Mouse (Mus musculus) ovary, postnatal 14 days (tissue): ENCODE measurements around the gene Mrgprg.
A peak's percentile ranks its signal among the peaks of the same experiment; 100 is the strongest.

Experiments used
- DNase-seq: peaks from one replicate; pipeline ENCODE4 v3.0.0; 2022; ENCODE audit warnings: low spot score

Mrgprg gene

DNA sequence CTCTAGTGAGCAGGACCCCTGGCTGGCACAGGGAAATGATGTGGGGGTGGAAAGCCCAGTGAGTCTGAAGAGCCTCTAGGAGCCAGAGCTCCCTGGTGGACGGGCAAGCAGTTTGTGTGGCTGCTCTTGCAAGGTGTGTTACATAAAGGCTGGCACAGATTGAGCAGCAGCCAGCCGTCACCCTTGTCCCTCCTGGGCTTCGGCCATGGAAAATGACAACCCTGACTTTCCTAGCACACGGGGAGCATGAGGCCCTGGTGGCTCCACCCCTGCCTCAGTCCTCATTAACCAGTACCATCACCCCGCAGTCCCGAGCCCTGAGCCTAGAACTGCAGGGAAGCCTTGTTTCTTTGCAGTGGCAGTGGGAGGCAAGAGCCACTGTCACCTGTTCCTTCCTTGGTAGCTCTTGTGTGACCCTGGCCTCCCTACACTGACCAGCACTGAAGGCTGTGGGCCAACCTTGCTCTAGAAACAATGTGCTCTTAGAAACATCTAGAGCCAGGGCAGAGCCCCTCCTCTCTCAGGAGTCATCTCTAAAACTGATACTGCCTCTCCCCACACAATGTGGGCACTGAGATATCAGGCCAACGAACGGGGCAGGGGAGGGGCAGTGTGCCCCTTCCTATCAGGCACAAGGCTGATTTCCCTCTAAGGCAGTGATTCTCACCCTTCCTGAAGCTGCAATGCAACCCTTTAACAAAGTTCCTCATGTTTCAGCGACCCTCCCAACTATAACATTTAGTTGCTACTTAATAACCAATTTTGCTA is 11.3 kb downstream of the Mrgprg start:
- DNase-seq: no peak

DNA sequence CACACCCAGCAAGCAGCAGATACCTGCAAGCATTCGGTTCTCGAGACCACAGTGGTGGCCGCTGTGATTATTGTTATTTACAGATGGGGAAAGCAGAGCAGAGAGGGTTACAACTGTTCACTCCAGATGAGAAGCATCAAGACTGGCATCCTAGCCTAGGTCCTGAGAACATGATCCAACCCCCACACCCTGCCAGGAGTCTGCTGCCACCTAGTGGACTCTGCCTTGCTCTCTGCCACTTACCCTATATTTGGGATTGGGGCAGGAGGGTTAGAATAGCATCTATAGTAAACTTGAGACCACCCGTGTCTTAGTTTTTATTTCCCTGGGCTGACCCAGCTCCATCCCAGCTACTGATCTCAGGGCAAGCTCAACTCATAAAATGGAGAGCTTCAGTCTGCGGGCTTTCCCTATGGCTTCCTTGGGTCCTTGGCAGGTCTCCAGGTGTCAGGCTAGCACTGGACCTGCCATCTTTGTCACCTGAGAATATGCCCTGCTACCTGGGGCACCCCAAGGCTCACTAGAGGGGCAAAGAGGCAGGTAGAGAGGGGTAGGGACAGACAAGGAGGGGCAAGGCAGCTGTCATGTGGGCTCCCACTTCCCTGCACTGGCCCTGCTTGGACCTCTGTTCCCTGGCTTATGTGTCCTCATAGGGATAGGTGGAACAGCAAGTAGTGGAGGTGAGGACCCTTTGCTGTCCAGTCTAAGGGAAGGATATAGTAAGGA is 12.6 kb downstream of the Mrgprg start:
- peak; percentile 65 for DNase-seq

DNA sequence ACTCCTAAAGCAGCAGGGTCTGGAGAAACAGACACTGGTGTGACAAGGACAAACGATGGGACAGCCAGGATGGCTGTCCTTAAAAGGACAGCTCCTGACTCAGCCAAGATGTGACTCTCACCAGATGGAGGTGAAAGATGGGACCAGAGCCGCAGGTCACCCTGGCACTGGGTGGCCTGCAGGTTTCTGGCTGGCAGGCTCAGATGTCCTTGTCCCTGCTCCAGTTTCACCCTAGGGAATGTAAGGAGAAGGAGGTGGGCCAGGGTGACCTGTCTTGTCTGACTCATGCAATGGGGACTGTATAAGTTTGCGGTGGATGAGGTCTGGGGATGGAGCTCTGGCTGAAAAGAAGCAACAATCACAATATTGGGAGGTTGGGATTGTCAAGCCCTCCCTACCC is 14.2 kb downstream of the Mrgprg start:
- no peak for DNase-seq

DNA sequence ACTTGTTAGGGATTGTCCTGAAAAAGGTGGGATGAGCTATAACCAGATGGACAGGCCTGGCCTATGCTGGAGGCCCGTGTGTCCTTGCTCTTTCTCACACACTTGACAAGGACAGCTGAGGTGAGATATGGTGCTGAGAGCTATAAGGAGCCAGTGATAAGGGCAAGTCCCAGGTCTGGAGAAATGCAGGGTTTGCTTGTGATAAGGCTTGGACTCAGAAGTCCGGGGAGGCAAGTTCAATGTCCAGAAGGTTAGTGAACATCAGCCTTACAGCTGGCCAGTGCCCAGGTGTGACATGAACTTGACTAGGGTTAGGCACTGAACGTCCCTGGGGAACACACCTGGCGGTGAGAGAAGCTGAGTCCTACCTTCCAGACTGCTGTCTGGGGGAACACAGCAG is 14.7 kb downstream of the Mrgprg start:
- DNase-seq: no peak

DNA sequence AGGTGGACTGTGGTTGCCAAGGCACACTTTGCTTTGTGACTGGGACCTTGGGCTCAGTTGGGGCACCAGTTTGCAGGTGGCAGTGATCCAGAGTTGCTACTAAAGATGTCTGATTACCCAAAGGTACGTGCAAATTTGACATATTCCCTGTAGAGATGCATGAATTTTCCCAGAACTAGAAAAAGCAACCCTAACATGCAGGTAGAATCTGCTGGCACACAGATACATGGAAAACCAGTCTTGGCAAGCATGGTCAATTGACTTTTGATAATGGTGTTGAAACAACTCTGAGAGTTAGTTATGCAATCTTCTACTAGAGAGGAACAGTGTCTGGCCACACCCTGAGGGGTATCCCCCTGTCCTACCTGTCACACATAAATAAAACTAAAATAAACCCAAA is 15.4 kb downstream of the Mrgprg start:
- no peak for DNase-seq

DNA sequence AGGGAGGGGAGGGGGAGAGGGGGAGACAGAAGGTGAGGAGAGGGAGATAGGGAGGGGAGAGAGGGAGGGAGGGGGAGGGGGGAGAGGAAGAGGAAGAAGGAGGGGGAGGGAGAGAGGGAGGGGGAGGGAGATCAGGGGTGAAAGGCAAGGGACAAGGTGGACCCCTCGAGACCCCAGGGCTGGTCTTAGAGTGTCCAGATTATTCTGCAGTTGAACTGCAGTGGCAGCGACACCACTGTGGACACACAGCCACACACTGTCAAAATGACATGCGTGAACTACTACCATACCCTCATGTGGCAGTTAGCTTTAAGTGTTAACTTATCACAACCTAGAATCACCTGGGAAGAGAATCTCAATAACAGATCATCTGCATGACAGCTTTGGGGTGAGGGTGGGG is 17.7 kb downstream of the Mrgprg start:
- no peak for DNase-seq

DNA sequence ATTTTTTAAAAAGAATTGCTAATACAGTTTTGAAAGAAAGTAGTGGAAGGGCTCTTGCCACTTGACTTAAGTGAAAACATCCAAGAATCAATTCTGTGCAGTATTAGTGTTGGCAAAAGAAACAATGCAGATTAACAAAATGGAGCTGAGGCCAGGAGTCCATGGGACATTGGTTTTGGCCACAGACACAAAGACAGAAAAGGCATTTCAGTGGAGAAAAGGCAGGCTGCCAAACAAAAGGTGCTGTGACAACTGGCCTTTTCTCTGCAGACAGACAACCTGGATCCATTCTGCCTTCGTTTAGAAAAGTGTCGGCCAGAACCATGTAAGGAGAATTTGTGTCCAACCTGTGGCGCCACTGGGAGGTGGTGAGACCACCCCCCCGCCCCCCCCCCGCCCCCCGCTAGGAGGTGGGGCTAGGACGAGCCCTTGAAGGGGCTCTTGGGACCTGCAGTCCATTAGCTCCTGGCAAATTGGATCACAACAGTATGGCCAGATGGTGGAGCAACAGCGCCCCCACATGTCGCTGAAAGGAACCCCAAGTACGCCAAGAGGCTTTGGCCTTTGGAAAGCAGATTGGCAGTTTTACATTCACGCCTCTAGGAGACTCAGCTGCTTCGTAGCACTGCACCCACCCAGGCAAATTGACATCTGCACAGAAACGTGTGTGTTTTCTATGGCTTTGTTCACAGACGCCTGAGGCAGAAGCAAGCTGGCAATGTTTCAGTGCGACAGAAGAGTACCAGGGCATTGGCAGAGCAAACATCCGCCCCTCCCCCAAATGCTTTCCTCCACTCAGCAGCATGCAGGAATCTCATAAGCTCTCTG is 18.5 kb downstream of the Mrgprg start:
- peak; percentile 89 for DNase-seq

DNA sequence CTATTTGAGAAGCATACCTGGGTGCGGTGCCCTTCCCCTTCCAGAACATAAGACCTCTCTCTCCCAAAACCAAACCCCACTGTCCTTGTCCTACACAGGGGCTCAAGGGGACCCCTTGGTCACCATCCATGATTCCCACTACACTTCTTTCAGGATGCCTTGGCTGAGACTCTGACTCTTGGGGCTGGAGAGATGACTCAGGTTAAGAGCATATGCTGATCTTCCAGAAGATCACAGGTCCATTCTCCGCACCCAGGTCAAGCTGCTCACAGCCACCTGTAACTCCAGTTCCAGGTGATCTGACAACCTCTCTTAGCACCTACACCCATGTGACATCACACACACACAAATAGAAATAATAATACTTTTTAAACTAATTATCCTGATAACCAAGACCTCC is 26.1 kb downstream of the Mrgprg start:
- no peak for DNase-seq

DNA sequence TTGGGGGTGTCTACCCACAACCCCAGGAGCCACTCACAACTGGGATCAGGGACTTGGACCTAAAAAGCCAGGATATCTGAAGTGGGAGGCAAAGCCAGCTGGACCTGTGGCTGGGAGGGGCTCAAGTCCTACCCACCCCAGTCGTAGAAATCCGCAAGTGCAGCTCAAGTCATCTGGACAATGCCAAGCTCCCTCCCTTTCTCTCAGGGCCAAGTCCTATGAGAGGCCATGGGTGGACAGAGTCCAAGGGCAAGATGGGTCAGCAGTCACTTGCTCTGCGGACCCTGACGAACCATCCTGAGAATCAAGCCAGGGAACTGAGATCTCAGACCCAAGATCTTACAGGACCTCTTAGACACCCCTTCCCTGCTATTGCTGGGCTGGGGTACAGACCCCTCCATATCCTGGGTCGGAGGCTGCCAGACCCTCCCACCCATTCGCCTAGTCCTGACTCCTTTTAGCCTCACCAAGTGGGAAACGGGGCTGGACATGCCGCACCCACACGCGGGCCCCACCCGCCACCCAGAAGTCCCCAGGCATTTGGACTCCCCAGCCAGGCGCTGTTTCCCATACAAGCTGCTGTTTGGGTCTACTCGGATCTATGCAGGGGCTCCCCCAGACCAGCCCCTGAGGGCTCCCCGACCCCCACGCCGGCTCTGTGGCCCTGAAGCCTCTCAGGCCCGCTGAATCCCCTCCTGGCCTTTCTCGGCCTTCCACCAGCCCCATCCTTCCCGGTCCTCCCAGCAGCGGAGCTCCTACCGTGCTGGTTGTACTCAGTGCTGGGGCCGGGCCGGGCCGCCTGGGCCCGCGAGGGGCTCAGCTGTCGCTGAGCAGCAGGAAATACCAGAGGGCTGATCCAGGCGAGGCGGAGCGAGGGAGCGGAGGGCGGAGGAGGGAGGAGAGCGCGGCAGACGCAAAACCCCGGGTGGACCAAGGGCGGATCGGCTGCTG is 27.0 kb downstream of the Mrgprg start:
- DNase-seq: peak; percentile 75

DNA sequence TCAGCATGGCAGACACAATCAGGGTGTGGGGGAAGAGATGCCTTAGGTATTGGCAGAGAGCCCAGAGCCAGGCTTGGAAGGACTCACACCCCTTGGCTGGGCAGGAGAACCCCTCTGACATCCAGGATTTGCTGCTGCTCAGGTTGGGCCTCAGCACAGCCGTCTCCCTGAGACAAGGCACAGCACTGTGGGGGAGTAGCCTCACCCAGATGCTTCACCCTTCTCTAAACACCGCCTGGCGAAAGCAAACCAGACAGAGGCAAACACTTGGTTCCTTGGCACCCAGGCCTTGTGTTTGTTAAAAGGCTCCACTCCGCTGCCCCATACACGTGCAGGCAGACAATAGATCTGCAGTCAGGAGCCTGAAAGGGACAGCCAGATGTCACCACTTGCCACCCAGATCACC is 28.2 kb downstream of the Mrgprg start:
- DNase-seq: no peak

DNA sequence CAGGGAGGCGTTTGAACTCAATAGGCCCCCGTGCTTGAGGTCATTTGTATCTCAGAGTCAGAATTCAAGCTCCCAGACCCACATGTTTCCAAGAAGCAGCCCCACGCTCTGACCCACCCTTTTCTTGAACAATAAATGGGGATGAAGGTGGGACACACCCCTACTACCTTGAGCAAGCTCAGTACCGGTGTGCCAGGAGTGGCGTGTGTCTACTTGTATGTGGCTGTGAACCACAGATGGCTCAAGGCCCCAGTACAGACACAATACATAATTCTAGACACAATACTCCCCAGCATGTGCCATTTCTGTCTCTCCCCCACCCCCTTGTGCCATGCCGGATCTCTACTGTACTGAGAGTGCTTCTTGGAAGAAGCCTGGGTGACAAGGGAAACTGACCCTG is 28.6 kb downstream of the Mrgprg start:
- DNase-seq: no peak

DNA sequence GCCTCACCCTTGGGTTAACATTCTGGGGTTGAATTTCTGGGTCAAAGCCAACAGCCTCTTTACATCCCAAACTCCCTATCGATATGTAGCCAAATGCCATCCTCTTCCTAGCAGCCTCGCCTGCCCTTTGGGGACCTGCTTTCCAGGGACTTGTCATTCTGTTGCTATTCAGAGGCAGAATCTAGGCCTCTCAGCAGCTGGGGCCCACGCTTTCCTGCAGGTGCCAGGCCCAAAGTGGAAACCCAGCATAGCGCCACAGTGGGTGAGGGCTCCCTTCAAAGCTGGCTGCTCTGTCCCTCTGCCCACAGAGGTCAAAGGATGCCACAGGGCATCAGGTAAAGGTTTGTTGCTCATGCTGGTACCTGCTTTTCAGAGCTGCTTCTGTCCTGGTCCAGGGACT is 33.0 kb downstream of the Mrgprg start:
- no peak for DNase-seq

DNA sequence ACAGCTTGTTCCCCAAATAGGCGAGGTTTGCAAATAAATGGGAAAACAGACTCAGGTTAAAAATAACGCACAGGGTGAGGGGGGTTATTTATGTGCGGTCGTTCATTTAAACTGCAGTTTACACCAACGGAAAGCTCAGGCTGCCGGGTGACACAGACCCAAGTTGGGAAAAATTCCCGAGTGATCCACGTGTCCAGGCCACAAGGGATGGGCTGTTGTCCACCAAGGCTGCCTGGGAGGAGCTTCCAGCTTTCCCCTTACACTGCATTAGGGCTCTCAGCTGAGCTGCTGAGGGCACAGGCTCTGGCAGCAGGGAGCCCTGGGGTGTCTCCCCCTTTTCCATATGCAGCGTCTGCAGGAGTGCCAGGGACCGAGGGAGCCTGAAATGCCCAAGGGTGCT is 36.9 kb downstream of the Mrgprg start:
- DNase-seq: no peak

DNA sequence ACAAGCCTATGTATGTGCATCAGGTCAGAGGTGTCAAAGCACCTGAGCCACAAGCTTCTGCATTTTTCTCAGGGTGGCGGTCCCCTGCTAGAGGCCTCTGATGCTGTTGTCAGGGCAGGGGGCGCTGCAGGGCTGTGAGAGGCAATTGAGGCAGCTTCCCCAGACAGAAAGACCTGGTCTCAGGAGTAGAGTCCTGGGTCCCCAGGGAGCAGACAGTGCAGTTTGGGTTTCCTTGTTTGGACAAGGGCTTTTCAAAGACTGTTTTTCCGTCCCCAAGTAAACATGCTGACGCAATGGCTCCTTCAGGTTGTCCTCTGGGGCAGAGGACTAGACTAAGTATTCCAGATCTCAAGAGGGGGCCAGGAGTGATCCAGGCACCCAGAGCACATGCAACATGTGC is 40.4 kb downstream of the Mrgprg start:
- no peak for DNase-seq

DNA sequence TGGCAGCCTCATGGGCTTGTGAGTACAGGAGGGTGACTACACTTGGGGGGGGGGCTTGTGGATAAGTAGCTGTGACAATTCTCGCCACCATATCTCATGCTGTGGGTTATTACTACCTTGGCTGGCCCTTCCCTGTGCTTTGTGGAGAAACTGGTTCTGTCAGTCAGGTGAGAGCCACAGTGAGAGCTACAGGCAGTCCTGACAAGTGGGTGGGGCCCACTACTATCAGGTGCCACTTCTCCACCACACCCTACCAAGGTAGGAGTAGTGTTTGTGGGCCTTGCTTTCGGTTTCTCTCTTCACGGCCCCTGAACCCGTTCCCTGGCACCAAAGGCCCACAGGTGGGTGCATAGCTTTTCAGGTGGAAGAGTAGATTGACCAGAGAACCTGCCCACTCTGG is 43.0 kb downstream of the Mrgprg start:
- no peak for DNase-seq

DNA sequence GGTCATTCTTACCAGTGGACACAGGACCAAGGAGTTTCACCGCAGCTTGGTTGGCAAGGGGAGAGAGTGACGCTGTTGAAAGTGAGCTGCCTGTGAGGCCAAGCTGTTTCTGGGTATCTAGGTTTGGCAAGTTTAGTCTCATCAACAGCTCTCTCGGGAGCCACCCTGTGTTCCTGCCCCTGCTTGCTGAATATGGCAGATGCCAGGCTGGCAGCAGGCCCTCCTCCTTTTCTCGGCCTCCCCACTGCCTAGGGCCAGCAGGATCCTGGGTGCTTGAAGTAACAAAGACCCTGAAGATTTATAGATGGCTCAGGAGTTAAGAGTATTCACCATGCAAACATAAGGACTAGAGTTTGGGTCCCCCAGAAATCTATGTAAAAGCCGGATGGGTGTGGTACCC is 44.1 kb downstream of the Mrgprg start:
- no peak for DNase-seq

DNA sequence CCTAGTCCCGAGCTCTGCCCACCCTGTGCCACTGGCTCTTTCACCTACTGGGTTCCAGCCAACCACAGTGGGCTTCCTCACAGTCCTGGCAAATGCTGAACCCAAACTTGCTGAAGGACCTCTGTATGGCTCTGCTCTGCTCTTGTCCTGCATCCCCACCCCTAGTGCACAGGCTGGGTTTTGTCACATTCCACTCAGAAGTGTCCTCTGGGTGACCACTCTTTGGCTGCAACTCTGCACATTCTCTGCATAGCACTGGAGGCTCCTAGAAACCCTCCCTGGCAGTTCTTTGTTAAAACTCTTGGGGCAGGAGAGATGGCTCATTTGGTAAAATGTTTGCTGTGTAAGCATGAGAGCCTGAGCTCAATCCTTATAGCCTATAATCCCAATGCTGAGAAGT is 49.0 kb downstream of the Mrgprg start:
- no peak for DNase-seq
